Mouse (Mus musculus): ENCODE results near the gene Glis1.

DNA sequence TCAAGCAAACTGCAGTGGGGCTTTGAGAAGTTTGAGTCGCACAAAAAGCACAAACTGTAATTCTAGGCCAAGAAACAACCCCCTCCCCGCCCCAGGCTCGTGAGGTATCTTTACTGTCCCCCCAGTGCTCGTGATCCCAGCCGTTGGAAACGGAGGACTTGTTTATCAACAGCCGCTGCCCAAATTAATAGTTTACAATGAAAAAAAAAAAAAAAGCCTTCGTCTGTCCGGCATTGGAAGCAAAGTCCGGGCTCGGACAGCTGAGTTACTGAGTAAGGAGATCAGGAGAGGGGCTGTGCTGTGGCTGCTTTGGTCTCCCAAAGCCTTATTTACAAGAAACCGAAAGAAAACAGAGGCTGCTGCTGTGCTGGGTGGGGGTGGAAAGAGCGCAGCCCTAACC lies 5.9 kb downstream of the Glis1 start:
- no peak for TF ChIP-seq CTCF (IDR thresholded peaks at IDR 0.05; ENCODE audit: insufficient read depth, low read depth, low read length)
- TF ChIP-seq POLR2A (IDR thresholded peaks at IDR 0.05; ENCODE audit: insufficient read depth, low read depth, low read length), result no peak
